Mouse (Mus musculus) frontal cortex, postnatal 25 days (tissue): Measurements from ENCODE around the gene Ptcd2.
"Not testable (repeated sequence)": the region's sequence is repeated elsewhere in the genome, so short reads cannot be mapped to it uniquely, and the experiment has no call there.

Experiments used
- DNase-seq, 2 experiments: peaks; one replicate each; pipeline ENCODE4 v3.0.0; 2022; ENCODE audit warnings: low spot score in 2 of 2

The Ptcd2 gene

DNA sequence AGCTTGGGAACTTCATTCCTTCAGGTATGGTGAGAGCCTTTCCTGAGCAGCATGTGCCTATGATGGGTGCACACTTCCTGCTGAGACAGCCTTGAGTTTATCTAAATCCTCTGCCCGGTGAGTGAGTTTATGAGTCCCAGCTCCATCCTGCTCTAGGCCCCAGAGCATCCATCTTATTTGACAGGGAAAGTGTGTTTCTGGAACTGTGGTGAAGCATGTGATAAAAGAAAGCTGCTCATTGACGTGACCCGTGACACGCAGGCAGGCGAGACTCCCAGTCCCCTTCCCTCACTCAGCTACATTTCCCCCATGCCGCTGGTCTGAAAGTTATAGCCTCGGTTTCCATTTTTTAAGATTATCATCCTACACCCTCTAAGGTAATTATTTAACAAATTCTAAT, 11.4 kb upstream of the Ptcd2 start:
- DNase-seq, result no peak

DNA sequence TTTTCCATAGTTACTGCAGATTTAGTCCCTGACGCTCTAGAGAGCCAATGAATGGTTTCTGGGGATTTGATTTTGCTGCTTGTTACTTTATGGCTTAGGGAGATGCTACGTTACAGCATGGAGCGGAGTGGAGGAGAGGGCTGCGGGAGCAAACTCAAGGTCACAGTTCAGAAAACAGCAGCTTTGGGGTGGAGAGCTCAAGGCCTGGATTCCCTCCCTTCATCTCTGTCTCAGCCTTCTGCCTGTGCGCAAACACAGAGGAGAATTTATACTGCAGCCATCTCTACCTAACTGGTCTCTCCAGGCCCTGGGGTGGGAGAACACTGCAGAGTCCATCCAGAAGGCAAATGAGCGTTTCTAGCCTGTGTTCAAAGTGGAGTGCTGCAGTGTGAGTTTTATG, 10.6 kb upstream of the Ptcd2 start:
- DNase-seq, result no peak

DNA sequence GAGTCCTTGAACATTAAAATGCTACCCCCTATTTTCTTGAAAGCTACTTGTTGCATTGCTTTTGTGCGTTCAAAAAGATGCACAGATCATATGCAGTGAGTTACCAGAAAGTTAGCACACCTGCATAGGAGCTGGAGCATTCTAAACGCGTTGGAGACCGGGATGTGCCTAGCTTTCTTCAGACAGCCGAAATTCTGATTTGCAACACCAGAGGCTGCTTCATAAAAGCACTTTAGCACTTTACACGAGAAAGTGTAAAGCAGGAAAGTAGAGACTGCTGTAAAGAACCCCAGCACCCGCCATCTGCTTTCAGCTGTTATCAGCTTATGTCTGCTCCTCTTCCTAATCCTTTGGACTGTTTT, 9.0 kb upstream of the Ptcd2 start:
- DNase-seq, result no peak

DNA sequence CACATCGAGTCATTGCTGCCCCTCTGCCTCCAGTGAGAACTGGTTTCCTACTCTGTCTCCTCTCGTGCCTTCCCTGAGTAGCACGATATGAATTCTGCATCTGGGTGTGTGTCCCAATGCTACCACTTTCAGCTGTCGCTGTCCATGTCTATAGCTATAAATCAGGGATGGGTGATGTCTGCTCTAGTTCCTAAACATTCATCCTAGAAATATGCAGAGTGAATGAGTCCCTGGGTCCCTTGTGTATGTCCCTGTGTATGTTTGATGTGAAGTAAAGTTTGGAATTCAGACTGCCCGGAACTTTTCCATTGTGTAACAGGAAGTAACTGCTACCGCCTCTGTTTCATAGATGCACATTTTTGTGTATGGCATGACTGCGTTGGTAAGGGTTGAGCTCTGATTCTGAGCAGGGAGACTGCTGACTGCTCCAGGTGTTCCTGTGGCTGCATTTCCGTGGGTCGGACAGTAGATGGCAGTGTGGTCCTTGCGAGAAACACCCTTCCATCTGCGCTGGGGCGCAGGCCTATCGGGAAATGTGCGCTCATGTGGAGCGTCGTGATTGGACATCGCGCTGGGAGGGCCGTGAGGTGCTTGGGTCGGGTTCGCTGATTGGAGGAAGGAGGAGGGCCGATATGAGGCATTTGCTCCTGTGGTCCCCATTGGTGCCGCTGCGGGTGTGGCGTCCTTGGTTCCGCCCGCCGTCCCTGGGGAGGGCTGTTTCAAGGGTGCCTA, 8.4 kb upstream of the Ptcd2 start:
- peak; percentile 76 to 92 for DNase-seq

DNA sequence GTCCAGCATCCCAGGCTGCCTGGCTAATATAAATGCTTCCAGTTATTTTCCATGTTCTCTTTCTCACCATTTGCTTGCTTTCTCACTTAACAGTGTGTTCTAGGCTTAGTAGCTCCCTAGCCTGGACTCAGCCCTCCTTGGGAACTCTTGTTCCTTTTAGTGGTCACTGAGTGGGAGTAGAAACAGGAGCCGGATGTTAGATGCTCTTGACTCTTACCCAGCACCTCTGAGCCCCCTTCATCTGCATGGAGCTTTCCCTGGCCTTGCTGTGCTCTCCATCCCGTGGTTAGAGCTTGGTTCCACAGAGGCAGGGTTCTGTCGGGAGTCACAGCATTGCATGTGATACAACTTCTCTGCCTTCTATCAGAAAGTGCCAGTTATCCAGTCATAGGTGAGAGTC, 7.1 kb upstream of the Ptcd2 start:
- DNase-seq, result no peak

DNA sequence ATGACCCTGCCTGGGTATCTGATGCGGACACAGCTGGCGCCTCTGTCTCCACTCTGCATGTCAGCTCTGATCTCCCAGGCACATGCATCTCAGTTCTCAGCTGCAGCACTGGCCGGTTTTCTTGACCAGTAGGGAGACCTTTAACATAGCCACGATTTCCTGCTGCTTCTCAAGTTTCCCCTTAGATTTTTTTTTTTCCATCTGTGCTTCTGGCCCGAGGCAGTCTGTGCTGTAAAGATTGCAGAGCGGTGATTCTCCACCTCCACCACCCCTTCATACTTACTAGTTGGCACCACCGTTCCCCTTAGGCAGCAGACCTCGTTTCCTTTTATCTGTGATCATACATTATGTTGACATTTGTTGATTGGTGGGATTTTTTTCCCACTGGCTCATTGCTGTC, 6.7 kb upstream of the Ptcd2 start:
- no peak for DNase-seq

DNA sequence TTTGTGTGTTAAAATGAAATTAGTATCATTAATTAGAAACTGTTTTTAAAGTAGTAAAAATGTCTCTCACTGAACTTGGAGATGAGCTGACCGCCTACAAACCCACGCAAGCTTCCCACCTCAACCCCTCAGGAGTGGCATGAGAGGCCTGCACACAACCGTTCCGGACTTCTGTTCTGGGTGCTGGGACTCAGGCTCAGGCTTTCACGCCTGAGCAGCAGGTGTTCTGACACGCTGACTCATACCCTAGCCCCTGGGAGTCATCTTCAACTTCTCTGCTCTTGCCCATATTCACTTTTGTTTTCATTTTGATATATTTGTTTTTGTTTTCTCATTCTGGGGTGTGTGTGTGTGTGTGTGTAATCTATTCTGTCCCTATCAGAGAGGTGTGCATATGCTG, 5.5 kb upstream of the Ptcd2 start:
- DNase-seq, result no peak

DNA sequence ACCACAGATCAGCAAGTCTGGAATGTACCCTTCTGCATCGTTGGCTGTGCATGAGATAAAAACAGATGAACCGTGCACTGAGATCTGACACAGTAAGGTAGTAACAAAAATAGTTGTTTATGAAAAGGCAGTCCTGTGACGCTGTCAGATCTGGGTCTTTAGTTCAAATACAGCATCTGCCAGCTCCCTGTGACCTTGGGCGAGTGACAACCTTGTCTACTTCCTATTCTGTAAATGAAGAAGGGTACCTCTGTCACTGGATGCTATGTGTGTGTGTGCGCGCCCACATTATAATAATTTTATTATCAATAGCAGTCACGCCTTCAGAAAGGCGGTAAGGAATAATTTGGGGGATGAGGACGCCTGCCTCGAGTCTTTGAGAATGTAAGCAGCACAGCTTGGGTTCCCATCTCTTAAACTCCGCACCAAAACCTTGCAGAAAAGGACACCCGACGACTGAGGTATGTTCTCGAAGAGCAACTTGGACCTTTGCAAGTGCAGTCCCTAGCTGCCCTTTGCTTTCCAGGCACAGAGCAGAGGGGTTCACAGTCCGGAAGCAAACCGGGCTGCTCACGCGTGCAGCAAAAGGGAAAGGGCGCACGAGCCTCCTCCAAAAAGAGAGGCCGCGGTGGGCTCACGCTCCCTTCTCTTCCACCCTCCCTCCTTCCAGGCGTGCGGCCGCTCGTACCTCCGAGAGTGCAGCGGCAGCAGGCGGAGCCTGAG, 468 bp downstream of the Ptcd2 start:
- DNase-seq, result no peak

DNA sequence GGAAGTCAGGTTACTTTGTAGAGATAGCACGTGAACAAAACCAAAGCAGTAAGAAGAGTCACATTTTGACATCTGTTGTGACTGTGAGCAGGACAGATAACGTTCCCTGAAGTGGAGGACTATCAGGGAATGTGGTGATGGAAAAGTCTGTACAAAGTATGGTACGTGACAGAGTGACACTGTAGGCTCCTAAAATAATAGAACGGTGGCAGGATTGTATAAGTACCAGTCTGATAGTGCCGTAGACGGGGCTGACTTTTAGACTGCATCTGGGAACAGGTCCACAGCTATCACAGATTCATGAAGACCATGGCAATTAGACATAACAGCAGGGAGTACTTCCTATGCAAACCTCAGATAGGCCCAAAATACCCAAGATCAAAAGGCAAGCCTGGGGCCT, 3.0 kb downstream of the Ptcd2 start:
- DNase-seq, result no peak

DNA sequence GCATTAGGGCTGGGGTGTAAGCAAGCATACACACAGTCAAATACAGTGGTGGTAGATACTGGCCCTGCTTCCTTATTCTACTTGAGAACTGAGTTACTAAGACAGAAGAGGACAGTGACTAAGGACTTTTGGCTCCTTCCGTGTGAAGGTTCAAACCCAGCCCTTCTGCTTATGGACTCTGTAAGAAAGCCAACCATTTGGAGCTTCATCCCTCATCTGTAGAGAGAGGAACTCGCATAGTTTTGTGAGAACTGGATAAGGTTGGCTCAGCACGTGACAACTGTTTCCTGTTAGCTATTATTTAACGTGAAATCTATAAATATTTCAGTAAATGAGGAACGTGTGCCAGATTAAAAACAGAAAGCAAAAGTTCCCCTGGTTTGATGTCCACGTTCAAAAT, 7.0 kb downstream of the Ptcd2 start:
- DNase-seq, result no peak

DNA sequence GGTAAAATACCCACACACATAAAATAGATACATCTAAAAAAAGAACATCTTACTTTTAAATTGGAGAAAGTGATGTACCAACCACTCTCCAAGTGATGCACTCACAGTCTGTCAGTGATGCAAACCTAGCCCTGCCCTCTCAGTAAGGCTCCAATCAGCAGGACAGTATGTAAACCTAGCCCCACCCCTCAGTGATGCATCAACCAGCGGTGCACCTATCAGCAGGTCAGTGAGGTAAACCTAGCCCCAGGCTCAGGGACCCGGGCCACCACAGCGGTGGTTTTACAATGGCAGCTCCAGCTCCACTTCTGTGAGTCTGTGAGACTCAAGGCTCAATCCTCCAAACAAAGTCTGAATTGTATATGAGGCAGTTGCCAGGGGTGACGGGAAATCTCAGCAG, 13.2 kb downstream of the Ptcd2 start:
- DNase-seq, result no peak

DNA sequence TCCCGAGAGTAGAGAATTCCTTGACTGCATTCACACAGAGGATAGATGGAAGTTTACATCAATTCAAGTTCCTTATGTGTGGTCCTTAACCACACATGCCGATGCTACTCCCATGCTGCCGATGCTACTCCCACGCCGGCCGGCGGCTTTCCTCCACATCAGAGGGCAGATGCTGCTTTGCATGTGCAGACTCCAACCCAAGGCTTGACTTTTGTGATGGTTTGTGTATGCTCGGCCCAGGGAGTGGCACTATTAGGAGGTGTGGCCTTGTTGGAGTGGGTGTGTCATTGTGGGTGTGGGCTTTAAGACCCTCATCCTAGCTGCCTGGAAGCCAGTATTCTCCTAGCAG, 20.2 kb downstream of the Ptcd2 start:
- not testable (repeated sequence) for DNase-seq

DNA sequence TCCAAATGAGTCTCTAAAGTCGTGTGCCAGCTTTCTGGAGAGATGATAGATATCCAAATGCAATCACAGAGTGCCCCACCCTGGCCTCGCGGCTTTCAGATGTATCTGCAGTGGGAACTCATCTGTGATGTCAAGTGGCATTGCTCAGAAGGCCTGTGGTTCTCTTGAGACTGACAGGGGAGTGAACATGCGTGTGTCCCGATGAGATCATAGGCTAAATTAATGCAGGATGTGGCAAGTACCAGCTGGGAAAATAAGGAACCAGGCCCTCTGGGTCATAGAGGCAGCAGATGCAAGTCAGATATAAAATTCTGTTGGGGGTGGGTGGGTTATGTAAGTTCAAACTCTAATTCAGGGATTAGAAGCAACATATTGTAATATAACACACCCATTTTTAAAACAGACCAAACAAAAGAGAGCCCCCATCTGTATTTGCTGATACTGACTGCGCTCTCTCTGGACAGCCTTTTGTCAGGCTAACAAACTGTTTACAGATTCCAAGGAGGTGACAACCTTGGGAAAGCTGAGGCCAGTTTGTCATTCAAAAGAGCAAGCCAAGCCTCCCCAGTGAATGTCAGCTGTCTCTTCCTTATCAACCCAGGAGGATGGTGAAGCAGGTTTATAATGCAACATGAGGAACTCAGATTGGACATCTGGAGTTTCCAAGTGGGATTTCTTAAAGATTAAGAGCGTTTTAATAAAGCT, 20.7 kb downstream of the Ptcd2 start:
- DNase-seq, result no peak

DNA sequence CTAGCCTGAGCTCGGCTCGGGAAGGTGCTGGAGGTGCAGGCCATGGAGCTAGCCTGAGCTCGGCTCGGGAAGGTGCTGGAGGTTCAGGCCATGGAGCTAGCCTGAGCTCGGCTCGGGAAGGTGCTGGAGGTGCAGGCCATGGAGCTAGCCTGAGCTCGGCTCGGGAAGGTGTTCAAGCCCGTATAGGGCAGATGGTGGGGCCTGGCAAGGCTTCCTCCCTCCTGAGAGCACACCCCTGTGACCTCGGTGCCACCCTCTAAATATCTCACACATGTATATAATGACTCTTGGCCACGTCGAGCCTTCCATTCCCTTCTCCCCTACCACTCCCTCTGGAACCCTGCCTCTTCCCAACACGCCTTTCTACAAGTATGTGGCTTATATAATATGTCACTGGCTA, 21.6 kb downstream of the Ptcd2 start:
- DNase-seq, result not testable (repeated sequence)

DNA sequence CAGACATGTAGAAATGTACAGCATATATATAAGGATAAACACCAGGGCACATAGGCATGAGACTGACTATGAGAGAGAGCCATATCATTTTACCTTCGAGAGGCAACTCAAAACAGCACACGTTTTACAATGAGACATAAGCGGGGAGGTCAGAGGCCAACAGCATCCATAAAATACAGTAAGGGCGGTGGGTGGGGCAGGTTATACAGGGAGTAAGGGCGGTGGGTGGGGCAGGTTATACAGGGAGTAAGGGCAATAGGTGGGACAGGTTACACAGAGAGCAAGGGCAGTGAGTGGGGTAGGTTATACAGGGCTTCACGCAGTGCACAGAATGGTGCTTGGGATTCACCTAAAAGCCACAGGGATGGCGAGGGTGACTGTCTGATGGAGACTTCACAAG, 24.1 kb downstream of the Ptcd2 start:
- DNase-seq, result no peak

DNA sequence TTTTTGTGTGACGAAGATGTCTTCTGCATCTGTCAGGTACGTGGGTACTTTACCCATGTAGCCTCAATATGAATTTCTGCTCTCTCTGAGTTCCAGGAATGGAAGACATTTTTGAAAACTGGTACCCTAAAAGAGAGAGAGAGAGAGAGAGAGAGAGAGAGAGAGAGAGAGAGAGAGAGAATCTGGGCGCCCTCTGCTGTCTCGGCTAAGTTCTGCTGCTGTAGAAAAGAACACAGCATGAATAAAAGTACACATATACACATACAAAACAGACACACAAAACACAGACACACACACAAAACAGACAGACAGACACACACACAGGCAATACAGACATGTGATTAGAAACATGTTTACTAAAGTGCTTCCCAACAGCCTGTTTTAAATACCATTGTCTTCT, 27.4 kb downstream of the Ptcd2 start:
- DNase-seq, result peak; percentile 51 to 53

DNA sequence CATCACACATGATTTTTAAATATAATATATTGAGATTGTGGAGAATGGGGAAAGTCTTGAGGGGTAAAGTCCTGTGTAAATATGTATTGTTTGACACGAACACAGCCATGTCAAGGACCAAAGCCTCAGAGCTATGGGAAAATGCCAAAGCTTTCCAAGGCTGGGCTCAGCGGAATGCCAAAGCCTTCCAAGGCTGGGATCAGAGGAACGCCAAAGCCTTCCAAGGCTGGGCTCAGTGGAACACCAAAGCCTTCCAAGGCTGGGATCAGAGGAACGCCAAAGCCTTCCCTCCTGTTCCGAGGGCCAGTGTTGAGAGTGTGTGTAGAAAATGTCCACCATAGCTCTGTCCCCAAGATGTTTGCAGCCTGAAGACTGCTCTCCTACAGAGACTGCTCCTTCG, 28.1 kb downstream of the Ptcd2 start:
- no peak for DNase-seq

DNA sequence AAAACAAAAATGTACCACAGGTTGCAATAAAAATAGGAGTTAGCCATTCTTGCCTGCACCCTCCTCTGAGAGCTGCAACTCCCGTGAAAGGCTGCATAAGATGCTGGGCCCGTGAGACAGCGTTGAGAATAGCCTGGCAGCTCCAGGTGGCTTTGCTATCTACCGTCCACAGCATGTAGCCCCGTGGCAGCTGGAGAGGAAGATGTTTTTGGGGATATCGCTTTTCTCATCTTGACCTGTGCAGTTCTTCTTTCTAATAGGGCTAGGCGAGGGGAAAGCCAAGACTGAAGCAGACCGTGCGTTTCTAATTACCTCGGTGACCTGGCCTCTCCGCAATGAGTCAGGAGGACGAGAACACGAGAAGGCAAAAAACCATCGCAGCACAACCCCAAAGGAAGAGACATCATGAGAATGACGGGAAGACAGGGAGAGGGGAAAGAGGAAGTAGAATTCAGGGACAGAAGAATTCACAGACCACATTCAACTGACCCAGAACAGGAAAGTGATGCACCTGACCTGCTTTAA, 29.8 kb downstream of the Ptcd2 start:
- no peak for DNase-seq

DNA sequence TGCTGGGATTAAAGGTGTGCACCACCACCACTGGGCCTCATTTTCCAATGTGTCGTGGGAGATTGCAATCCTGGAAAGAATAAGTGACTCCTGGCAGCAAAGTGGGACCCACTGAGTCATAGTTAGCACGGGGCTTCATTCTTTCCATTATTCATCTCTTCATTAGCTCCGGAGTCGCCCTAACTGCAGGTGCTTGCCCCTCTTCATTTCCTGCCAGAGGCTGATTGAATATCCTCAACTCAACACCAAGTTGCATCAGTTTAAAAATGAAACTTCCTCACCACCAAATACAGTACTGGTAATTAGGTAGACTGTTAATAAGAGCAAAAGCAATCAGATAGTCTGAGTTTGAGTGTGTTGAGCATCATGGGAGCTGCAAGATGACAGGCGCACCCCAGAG, 30.4 kb downstream of the Ptcd2 start:
- no peak for DNase-seq

DNA sequence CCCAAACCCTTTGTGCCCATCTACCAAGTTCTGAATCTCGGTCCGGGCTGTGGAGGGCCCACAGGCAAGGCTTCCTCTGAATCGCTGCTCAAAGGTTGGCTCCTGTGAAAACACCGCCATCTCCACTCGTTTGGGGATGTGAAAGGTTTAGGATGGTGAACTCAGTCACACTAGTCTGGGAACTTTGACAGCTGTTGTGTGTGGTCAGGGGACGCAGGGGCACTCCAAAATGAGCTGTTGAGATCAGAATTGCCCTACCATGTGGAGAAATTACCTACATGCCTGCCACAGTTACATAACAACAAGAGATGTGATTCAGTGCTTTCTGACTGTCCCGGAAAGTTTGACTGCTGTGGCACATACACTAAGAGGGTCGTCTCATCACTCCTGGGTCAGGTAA, 36.1 kb downstream of the Ptcd2 start:
- DNase-seq, result no peak

DNA sequence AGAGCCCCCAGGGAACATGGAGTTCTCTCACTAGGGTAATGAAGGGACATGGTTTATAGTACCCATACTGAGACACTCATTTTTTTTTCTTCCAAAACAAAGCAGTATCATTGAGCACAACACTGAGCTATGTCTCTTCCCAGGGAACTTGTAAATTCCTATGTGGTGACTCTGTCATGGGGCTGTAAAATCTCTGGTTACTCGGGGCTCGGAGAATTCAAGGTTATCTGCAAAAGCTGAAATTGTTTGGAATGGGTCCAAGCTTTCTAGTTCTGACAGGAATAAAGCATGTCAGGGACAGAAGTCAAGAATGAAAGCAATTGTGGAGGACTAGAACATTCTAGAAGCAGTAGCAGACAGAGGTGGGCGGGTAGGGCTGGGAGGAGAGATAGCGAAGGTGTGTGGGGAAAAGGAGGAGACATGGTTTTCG, 36.6 kb downstream of the Ptcd2 start:
- no peak for DNase-seq

DNA sequence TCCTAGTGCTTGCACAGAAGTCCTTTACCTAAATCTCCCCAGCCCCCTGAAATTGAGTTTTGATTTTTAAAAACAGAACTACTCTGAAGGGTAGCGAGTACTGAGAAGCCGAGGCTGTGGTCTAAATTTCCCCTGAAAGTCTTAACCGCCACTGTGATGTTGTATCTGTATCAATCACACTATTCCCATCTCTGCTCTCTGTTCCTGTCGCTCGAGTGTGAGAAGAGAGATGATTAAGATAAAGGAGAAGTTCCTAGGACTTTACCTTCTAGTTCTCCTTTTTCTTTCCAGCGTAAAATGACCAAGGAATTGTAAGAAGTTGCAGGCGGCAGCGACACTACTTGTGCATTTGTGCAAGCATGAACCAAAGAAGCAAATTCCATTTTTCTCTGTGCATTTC, 38.3 kb downstream of the Ptcd2 start:
- DNase-seq, result no peak

DNA sequence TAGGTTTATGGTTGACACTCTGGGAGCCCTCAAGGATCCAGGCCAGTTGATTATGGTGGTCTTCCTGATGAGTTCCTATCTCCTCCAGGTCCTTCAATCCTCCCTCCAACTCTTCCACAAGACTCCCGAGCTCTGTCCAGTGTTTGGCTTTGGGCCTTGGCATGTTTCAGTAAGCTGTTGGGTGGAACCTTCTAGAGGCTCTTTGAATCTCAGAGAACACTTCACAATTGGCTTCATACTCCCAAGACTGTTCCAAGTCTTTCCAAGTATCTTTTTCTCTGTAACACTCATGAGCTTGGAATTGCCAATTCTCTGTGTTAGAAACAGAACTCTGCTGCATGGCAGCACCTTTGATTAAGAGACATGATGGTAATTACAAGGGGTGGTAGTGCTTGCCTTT, 39.3 kb downstream of the Ptcd2 start:
- DNase-seq, result no peak
